Mouse (Mus musculus): ENCODE results near the gene Pgpep1. TPM values are rescaled to one million over a fixed set of nuclear protein-coding genes. Genes with fewer than 3 reads are reported as not detected.

The Pgpep1 gene
- total RNA-seq, 2 experiments from 2014 or later, result 15.5 to 17.5 TPM

- TF ChIP-seq CTCF (IDR thresholded peaks at IDR 0.05), result no peak
- no peak overlapping the region for H3K27ac ChIP-seq
- no peak overlapping the region for H3K4me3 ChIP-seq
- DNase-seq (ENCODE audit: extremely low spot score in 1 of 2, low spot score in 2 of 2), result no peak
- intact Hi-C loops (cut with DNase I), result no loop called here
Observed at GRCm38 (mm10) chr8:70645501-70646224, 14.5 kb downstream of the Pgpep1 start.

GRCm38 (mm10) chr8:70644065-70644464, 16.1 kb downstream of the Pgpep1 start:
- no peak for DNase-seq (ENCODE audit: extremely low spot score in 1 of 2, low spot score in 2 of 2)
- no peak overlapping the region for H3K4me3 ChIP-seq
- intact Hi-C loops (cut with DNase I), result no loop called here
- H3K27ac ChIP-seq, result no peak overlapping the region
- peak; percentile 30 for TF ChIP-seq CTCF (IDR thresholded peaks at IDR 0.05)

- no peak overlapping the region for H3K4me3 ChIP-seq
- TF ChIP-seq CTCF (IDR thresholded peaks at IDR 0.05), result no peak
- intact Hi-C loops (cut with DNase I), result no loop called here
- H3K27ac ChIP-seq, result no peak overlapping the region
- no peak for DNase-seq (ENCODE audit: extremely low spot score in 1 of 2, low spot score in 2 of 2)
Observed at GRCm38 (mm10) chr8:70643019-70643418, 17.2 kb downstream of the Pgpep1 start.

- no peak overlapping the region for H3K4me3 ChIP-seq
- no peak for TF ChIP-seq CTCF (IDR thresholded peaks at IDR 0.05)
- H3K27ac ChIP-seq, result no peak overlapping the region
- no peak for DNase-seq (ENCODE audit: extremely low spot score in 1 of 2, low spot score in 2 of 2)
- intact Hi-C loops (cut with DNase I), result no loop called here
Observed at GRCm38 (mm10) chr8:70638752-70639151, 21.4 kb downstream of the Pgpep1 start.

GRCm38 (mm10) chr8:70636838-70637237, 23.4 kb downstream of the Pgpep1 start:
- no peak overlapping the region for H3K4me3 ChIP-seq
- TF ChIP-seq CTCF (IDR thresholded peaks at IDR 0.05), result no peak
- H3K27ac ChIP-seq, result no peak overlapping the region
- intact Hi-C loops (cut with DNase I), result no loop called here
- DNase-seq (ENCODE audit: extremely low spot score in 1 of 2, low spot score in 2 of 2), result no peak

- TF ChIP-seq CTCF (IDR thresholded peaks at IDR 0.05), result no peak
- Histone ChIP-seq H3K4me3 (no peak overlapping the region), H3K27ac (no peak overlapping the region)
- DNase-seq (ENCODE audit: extremely low spot score in 1 of 2, low spot score in 2 of 2), result no peak
- intact Hi-C loops (cut with DNase I), result no loop called here
Observed at GRCm38 (mm10) chr8:70635527-70635926, 24.7 kb downstream of the Pgpep1 start.

- H3K27ac ChIP-seq, result no peak overlapping the region
- TF ChIP-seq CTCF (IDR thresholded peaks at IDR 0.05), result no peak
- DNase-seq (ENCODE audit: extremely low spot score in 1 of 2, low spot score in 2 of 2), result no peak
- no peak overlapping the region for H3K4me3 ChIP-seq
- intact Hi-C loops (cut with DNase I), result no loop called here
Observed at GRCm38 (mm10) chr8:70634066-70634465, 26.1 kb downstream of the Pgpep1 start.

GRCm38 (mm10) chr8:70632346-70632892, 27.8 kb downstream of the Pgpep1 start, which contains the start of gene Gdf15:
Gdf15 (minus strand) TSS chr8:70632456.
- Histone ChIP-seq H3K4me3 (no peak within 1 kb of the TSS), H3K27ac (no peak within 1 kb of the TSS)
- no peak for DNase-seq (ENCODE audit: extremely low spot score in 1 of 2, low spot score in 2 of 2)
- intact Hi-C loops (cut with DNase I), result no loop called here
- TF ChIP-seq CTCF (IDR thresholded peaks at IDR 0.05), result no peak

GRCm38 (mm10) chr8:70631436-70631835, 28.8 kb downstream of the Pgpep1 start:
- intact Hi-C loops (cut with DNase I), result loop anchor here (2.0 kb wide), 1 partner anchor 21 kb away; no protein-coding TSS in a partner anchor

GRCm38 (mm10) chr8:70630532-70631381, 29.4 kb downstream of the Pgpep1 start:
- H3K4me3 ChIP-seq, result no peak overlapping the region
- intact Hi-C loops (cut with DNase I), result loop anchor here (2.0 kb wide), 1 partner anchor 22 kb away; no protein-coding TSS in a partner anchor
- no peak for TF ChIP-seq CTCF (IDR thresholded peaks at IDR 0.05)
- peak in 1 of 2 experiments; percentile 24 for DNase-seq (ENCODE audit: extremely low spot score in 1 of 2, low spot score in 2 of 2)
- H3K27ac ChIP-seq, result peak overlapping the region; percentile 87

More at GRCm38 (mm10) chr8:70631436-70631835, 28.8 kb downstream of the Pgpep1 start:
- DNase-seq (ENCODE audit: extremely low spot score in 1 of 2, low spot score in 2 of 2), result no peak
- TF ChIP-seq CTCF (IDR thresholded peaks at IDR 0.05), result no peak
- Histone ChIP-seq H3K27ac (no peak overlapping the region), H3K4me3 (no peak overlapping the region)

- intact Hi-C loops (cut with DNase I), result loop anchor here (2.0 kb wide), 2 partner anchors 17 to 23 kb away; no protein-coding TSS in a partner anchor
- Histone ChIP-seq H3K4me3 (peak overlapping the region; percentile 56), H3K27ac (peak overlapping the region; percentile 87)
- peak; percentile 10 for TF ChIP-seq CTCF (IDR thresholded peaks at IDR 0.05)
- DNase-seq (ENCODE audit: extremely low spot score in 1 of 2, low spot score in 2 of 2), result peak; percentile 94 to 96
Observed at GRCm38 (mm10) chr8:70629574-70630531, 30.3 kb downstream of the Pgpep1 start.

All from left cerebral cortex, adult 2 months (tissue).